Mouse (Mus musculus): ENCODE measurements around the gene Arhgap17.

DNA sequence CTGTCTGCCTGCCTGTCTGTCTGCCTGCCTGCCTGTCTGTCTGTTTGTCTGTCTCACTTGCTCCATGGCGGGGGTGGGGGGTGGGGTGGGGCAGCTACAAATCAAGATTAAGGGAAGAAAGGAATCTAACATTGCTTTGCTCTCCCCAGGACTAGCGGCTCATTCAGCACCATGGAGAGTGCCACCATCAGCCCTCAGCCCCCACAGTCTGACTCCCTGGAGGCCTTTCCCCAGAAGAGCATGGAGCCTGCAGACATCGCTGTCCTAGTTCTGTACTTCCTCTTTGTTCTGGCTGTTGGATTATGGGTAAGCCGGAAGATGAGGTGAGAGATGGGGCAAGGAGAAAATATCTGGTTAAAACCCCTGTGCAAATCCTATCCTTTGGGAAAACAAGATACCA, 134.3 kb downstream of the Arhgap17 start:
- TF ChIP-seq CTCF (IDR thresholded peaks at IDR 0.05; ENCODE audit: low read depth, low read length) (no peak), GATA1 (IDR thresholded peaks at IDR 0.05; ENCODE audit: borderline replicate concordance, low read length) (no peak)
